23 mouse cellular contexts compared by ENCODE assay signal in genomic region chr17:35231022-35231421, GRCm38 (mm10). TPM values are rescaled to one million over a fixed set of nuclear protein-coding genes. Genes with fewer than 3 reads are reported as not detected.
DNase-seq lines count a peak whose midpoint lies in the region; ATAC-seq and TF ChIP-seq lines count a peak whose summit lies in the region.
"Had no signal": no experiment of that assay in that cellular context is flagged by ENCODE, and none has a peak within 500 bp of the region (broad histone marks: within the 10 kb centered on the region; RNA-seq: fewer than 3 reads in every experiment).

No protein-coding gene starts in this region.

- H3K9ac ChIP-seq in embryonic facial prominence, embryonic 15.5 days = peak overlapping the region; percentile 21; the same call in 1 of the 2 replicates
- H3K9ac ChIP-seq: lung, embryonic 15.5 days had no signal

- no peaks in the 10 kb centered on the region for H3K27me3 ChIP-seq in spleen, adult 2 months (ENCODE audit: control insufficient read depth, insufficient read depth, low read length)
- H3K27me3 ChIP-seq in embryonic facial prominence, embryonic 15.5 days = no peaks in the 10 kb centered on the region
- H3K27me3 ChIP-seq: lung, embryonic 15.5 days; Patski had no signal

- H3K9me3 ChIP-seq in embryonic facial prominence, embryonic 15.5 days (replicated peaks) = no peaks in the 10 kb centered on the region
- H3K9me3 ChIP-seq: lung, embryonic 15.5 days had no signal

- no peak for ATAC-seq in embryonic facial prominence, embryonic 15.5 days (ENCODE audit: insufficient number of reproducible peaks, low FRiP score, low TSS enrichment, low read depth)
- ATAC-seq: hindbrain, postnatal 0 days; Patski had no signal

- H3K27ac ChIP-seq in spleen, adult 2 months (ENCODE audit: insufficient read depth, low read length) = 0 out of 2 replicates have a peak overlapping the region, but pooled peaks have one; percentile 0
- no peak overlapping the region for H3K27ac ChIP-seq in embryonic facial prominence, embryonic 15.5 days (replicated peaks)
- H3K27ac ChIP-seq: heart, adult 2 months; hindbrain, postnatal 0 days; kidney, postnatal 0 days; lung, embryonic 15.5 days had no signal

- peaks cover 13% of the 10 kb centered on the region for H3K36me3 ChIP-seq in spleen, adult 2 months (ENCODE audit: control insufficient read depth, insufficient read depth, low read length)
- H3K36me3 ChIP-seq in embryonic facial prominence, embryonic 15.5 days = peaks cover 40% of the 10 kb centered on the region

- TF ChIP-seq POLR2A in spleen, adult 2 months (IDR thresholded peaks at IDR 0.05; ENCODE audit: low read depth, low read length) = no peak

- H3K4me1 ChIP-seq in spleen, adult 2 months (ENCODE audit: control insufficient read depth, insufficient read depth, insufficient read length) = peaks cover 16% of the 10 kb centered on the region
- H3K4me1 ChIP-seq in embryonic facial prominence, embryonic 15.5 days = peaks cover 35% of the 10 kb centered on the region

- peak; percentile 89 for DNase-seq in heart, adult 11 months
- DNase-seq in heart, adult 18-20 months = no peak
- no peak for DNase-seq in spleen, adult 2 months (ENCODE audit: low read depth in 1 of 2, low spot score in 2 of 2)
- DNase-seq in spleen, postnatal 14 days (ENCODE audit: low spot score in 2 of 2) = no peak
- DNase-seq in naive thymus-derived CD4-positive, alpha-beta T cell, adult 2 months (ENCODE audit: low read depth) = peak; percentile 54
- DNase-seq in cerebellum, adult 18-20 months = no peak
- DNase-seq in ovary, postnatal 14 days (ENCODE audit: low spot score) = no peak
- DNase-seq: embryo, embryonic 11 days; heart, postnatal 14 days; right cerebral cortex, postnatal 4 days; thymus, postnatal 25 days had no signal

- TF ChIP-seq CTCF in spleen, adult 2 months (IDR thresholded peaks at IDR 0.05; ENCODE audit: extremely low read depth, insufficient read depth, insufficient read length, insufficient replicate concordance) = no peak

- no peak overlapping the region for H3K4me3 ChIP-seq in spleen, adult 2 months (ENCODE audit: extremely low read depth, insufficient read depth, insufficient read length)
- no peak overlapping the region for H3K4me3 ChIP-seq in embryonic facial prominence, embryonic 15.5 days (replicated peaks)
- H3K4me3 ChIP-seq: heart, adult 2 months; lung, embryonic 15.5 days; myocyte had no signal

- no peak overlapping the region for H3K4me2 ChIP-seq in embryonic facial prominence, embryonic 15.5 days (replicated peaks)
- H3K4me2 ChIP-seq: lung, embryonic 15.5 days; midbrain, embryonic 11.5 days had no signal

- 66% methylated on average over 10 of the region's 10 CpGs for WGBS in spleen, adult 2 months
- 93% methylated on average over 10 of the region's 10 CpGs for WGBS in embryonic facial prominence, embryonic 15.5 days

RNA-seq across cellular contexts. Expression of gene Atp6v1g2, which starts 2.4 kb away (rescaled TPM):
- 1 to 10 TPM; 2.1 to 2.3 TPM for total RNA-seq in heart, adult 18-20 months (2021)
- polyA plus RNA-seq in spleen, adult 2 months (2012; rRNA removed) = 5.0 TPM in 2 replicates
- 4.1 and 4.4 TPM in 2 replicates for polyA plus RNA-seq in embryonic facial prominence, embryonic 15.5 days (2015; fragmentation: Nextera tagmentation; extraction: Ambion mirVana)

RNA-seq across cellular contexts. Expression of gene Nfkbil1, which starts 4.6 kb away (rescaled TPM):
- 1 to 10 TPM; 8.2 to 8.3 TPM for total RNA-seq in heart, adult 18-20 months (2021)
- polyA plus RNA-seq in spleen, adult 2 months (2012; rRNA removed) = 16.9 and 29.1 TPM in 2 replicates
- polyA plus RNA-seq in embryonic facial prominence, embryonic 15.5 days (2015; fragmentation: Nextera tagmentation; extraction: Ambion mirVana) = 11.8 and 12.7 TPM in 2 replicates

RNA-seq across cellular contexts. Expression of gene Gm16181, which starts 10.4 kb away (rescaled TPM):
- not detected for total RNA-seq in heart, adult 18-20 months (2021)
- 0.34 TPM in 1 of 2 replicates, not detected in the other for polyA plus RNA-seq in spleen, adult 2 months (2012; rRNA removed)
- 0.57 TPM in 1 of 2 replicates, not detected in the other for polyA plus RNA-seq in embryonic facial prominence, embryonic 15.5 days (2015; fragmentation: Nextera tagmentation; extraction: Ambion mirVana)
- total RNA-seq: adrenal gland, postnatal 36 days; heart, adult 2 months; hindbrain, postnatal 0 days; left cerebral cortex, postnatal 25 days had no signal
- polyA plus RNA-seq: frontal cortex, adult 2 months; midbrain, embryonic 11.5 days; stomach, embryonic 14.5 days had no signal

RNA-seq across cellular contexts. Expression of gene Ddx39b, which starts 10.5 kb away (rescaled TPM):
- 10 to 100 TPM; 77.3 to 83.1 TPM for total RNA-seq in heart, adult 18-20 months (2021)
- 284 and 323 TPM in 2 replicates for polyA plus RNA-seq in spleen, adult 2 months (2012; rRNA removed)
- 406 and 413 TPM in 2 replicates for polyA plus RNA-seq in embryonic facial prominence, embryonic 15.5 days (2015; fragmentation: Nextera tagmentation; extraction: Ambion mirVana)

RNA-seq across cellular contexts. Expression of gene Lta, which starts 25.9 kb away (rescaled TPM):
- 1 to 10 TPM in 1 of 2 experiments, not detected in 1; 1.0 TPM for total RNA-seq in heart, adult 18-20 months (2021)
- polyA plus RNA-seq in spleen, adult 2 months (2012; rRNA removed) = 24.8 and 26.8 TPM in 2 replicates
- 0.27 and 0.32 TPM in 2 replicates for polyA plus RNA-seq in embryonic facial prominence, embryonic 15.5 days (2015; fragmentation: Nextera tagmentation; extraction: Ambion mirVana)
- polyA plus RNA-seq: kidney, postnatal 0 days; midbrain, embryonic 11.5 days had no signal

Comparison
In these comparisons a context has a peak if more than half of its experiments do, and no peak if none do; other contexts are left out.
1. DNase-seq: peak in heart, adult 11 months (single experiment) and naive thymus-derived CD4-positive, alpha-beta T cell, adult 2 months (single experiment); none in heart, adult 18-20 months (0 of 2), spleen, adult 2 months (0 of 2), spleen, postnatal 14 days (0 of 2), cerebellum, adult 18-20 months (0 of 2) and ovary, postnatal 14 days (single experiment).